Mouse (Mus musculus) naive thymus-derived CD4-positive, alpha-beta T cell, adult 2 months (primary cell): ENCODE measurements around the gene Gm3383.
"Not testable (repeated sequence)": the region's sequence is repeated elsewhere in the genome, so short reads cannot be mapped to it uniquely, and the experiment has no call there.

Experiments used
- DNase-seq: peaks from one replicate; pipeline ENCODE4 v3.0.0-alpha.2; 2011; ENCODE audit warnings: low read depth

The Gm3383 gene

DNA sequence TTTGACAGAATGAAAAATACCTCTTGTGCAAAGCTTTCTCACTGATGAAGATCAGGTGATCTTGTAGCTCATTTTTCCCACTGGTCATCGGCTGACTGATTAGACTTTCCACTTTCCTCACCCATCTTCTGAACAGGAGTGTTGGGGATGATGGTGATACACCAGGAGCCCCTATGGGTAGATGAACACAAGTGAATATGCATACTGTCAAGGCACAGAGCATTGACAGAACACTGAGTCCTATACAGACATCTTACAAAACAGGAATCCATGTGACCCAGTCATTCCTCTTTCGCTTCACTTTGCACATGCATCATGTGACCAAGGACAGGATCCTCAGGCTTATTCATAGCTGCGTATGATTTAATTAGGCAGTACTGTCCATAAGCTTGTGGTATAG, at the start of gene Gm3383:
Gm3383 (minus strand) TSS at position 101 of the 400 bp plus-strand sequence.
- not testable (repeated sequence) for DNase-seq

DNA sequence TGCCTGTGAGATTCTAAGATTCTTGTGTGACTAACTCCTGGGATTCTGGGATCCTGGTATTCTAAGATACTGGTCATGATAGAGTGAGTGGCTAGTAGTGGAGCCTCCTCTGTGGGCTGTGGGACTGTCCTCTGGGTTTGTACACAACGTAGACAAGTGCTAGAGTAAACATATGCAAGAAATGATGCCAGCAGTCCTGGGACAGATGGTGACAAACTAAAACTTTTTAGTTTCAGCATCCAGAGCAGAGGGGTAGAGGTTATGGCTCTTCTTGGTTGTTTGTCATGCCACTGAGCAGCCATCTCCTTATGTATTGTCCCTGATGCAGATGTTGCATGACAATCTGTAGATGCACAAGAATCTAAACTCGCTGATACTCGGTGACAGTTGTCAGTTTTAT, 48.1 kb upstream of the Gm3383 start:
- not testable (repeated sequence) for DNase-seq

DNA sequence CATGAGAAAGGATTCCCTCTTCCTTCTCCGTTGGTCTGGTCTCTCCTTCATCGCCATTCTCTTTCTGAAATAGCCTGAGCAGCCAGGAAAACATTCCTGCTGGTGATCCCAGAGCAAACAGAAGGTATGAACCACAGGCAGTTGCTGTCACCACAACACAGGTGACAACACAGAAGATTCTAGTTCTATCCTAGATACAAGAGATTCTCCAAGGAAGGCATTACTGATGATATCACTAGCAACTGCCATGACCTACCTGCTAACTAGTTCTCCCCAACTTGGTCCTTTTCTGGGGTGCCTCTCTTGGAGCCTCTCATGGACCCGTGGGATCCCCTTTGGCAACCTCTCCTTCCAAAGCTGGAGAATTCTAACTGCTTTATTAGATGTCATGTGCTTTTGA, 22.4 kb upstream of the Gm3383 start, which contains the start of gene Gm3424:
Gm3424 (minus strand) TSS at position 101 of the 400 bp plus-strand sequence.
- not testable (repeated sequence) for DNase-seq

DNA sequence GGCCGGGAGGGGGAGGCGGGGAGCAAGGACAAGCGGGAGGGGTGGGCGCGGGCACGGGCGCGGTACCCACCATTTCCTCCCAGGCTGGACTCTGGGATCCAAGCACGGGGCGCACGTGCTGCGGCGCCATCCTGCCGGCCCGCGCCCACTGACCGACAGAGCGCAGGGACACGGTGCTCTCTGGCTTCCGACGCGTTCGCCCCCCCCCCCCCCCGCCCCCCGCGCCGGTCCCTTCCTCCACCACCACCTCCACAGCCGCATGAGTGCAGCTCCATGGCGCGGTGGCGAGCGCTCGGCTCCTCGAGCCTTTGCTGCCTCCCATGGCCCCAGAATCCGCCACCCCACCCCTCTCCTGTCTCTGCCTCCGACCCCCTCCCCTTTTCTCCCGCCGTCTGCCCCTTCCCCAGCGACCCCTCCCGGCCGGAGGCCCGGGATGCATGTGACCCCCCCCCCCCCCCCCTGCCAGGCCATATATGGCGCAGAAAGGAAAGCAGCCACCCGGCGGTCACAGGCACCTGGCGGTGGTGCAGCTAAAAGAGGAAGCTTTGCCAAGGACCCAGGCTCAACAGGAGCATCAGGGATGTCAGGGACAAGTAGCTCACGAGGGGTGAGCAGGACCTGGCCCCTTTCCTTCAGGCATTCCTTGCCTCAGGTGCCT, 5.0 kb upstream of the Gm3383 start:
- DNase-seq, result not testable (repeated sequence)

DNA sequence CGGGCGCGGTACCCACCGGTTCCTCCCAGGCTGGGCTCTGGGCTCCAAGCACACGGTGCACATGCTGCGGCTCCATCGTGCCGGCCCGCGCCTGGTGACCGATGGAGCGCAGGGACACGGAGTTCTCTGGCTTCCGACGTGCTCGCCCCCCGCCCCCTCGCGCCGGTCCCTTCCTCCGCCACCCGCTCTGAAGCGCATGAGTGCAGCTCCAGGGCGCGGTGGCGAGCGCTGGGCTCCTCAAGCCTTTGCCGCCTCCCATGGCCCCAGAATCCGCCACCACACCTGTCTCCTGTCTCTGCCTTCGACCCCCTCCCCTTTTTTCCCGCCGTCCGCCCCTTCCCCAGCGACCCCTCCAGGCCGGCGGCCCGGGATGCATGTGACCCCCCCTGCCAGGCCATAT, 66.3 kb downstream of the Gm3383 start, which contains the start of gene Gm3373:
Gm3373 (minus strand) TSS at position 101 of the 400 bp plus-strand sequence.
- not testable (repeated sequence) for DNase-seq

DNA sequence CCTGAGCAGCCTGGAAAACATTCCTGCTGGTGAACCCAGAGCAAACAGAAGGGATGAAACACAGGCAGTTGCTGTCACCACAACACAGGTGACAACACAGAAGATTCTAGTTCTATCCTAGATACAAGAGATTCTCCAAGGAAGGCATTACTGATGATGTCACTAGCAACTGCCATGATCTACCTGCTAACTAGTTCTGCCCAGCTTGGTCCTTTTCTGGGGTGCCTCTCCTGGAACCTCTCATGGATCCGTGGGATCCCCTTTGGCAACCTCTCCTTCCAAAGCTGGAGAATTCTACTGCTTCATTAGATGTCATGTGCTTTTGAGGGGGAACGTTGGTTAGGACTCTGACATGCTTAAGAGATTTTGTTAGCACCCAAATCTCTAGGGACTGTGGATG, 120.4 kb downstream of the Gm3383 start, which contains the start of gene Gm9603:
Gm9603 (minus strand) TSS at position 101 of the 400 bp plus-strand sequence.
- not testable (repeated sequence) for DNase-seq

DNA sequence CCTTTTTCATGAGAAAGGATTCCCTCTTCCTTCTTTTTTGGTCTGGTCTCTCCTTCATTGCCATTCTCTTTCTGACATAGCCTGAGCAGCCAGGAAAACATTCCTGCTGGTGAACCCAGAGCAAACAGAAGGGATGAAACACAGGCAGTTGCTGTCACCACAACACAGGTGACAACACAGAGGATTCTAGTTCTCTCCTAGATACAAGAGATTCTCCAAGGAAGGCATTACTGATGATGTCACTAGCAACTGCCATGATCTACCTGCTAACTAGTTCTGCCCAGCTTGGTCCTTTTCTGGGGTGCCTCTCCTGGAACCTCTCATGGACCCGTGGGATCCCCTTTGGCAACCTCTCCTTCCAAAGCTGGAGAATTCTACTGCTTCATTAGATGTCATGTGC, 174.9 kb downstream of the Gm3383 start, which contains the start of gene Gm8265:
Gm8265 (minus strand) TSS at position 101 of the 400 bp plus-strand sequence.
- not testable (repeated sequence) for DNase-seq
